Comparison of ENCODE assay signal across 24 mouse cellular contexts in the genomic region with DNA sequence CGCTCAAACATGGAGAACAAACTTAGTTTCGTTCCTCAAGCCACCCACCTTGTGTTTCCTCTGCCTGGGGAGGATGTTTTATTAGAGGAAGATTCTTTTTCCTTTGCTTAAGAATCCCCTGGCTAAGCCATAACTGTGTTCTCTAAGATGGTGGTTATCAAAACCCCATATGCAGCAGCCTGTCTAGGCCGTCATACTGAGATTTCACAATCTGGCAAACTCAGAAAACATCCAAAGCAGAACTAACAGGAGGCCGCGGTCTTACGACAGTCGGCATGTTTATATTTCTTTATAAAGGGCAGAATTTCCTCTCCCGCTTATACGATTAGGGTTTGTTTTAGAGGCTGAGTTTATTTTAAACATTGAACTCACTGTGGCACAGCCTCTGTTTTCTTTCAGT. TPM values are rescaled to one million over a fixed set of nuclear protein-coding genes. Genes with fewer than 3 reads are reported as not detected.
DNase-seq lines count a peak whose midpoint lies in the region; ATAC-seq and TF ChIP-seq lines count a peak whose summit lies in the region.
"Had no signal": no experiment of that assay in that cellular context is flagged by ENCODE, and none has a peak within 500 bp of the region (broad histone marks: within the 10 kb centered on the region; RNA-seq: fewer than 3 reads in every experiment).

No protein-coding gene starts in this region.

- 0 out of 2 replicates have a peak overlapping the region, but pooled peaks have one; percentile 0 for H3K4me2 ChIP-seq in intestine, embryonic 14.5 days (ENCODE audit: low read length)
- no peak overlapping the region for H3K4me2 ChIP-seq in intestine, postnatal 0 days (replicated peaks; ENCODE audit: low read depth)
- H3K4me2 ChIP-seq in lung, embryonic 15.5 days, result peak overlapping the region; percentile 30; the same call in 1 of the 2 replicates
- 0 out of 2 replicates have a peak overlapping the region, but pooled peaks have one; percentile 3 for H3K4me2 ChIP-seq in stomach, embryonic 14.5 days (replicated peaks; ENCODE audit: low read depth, low read length)
- H3K4me2 ChIP-seq: heart, embryonic 12.5 days; liver, embryonic 15.5 days; midbrain, embryonic 13.5 days; neural tube, embryonic 15.5 days had no signal

- H3K4me3 ChIP-seq in intestine, embryonic 14.5 days (ENCODE audit: low read depth, low read length), result no peak overlapping the region
- no peak overlapping the region for H3K4me3 ChIP-seq in intestine, postnatal 0 days (ENCODE audit: low read depth, low read length)
- H3K4me3 ChIP-seq in lung, embryonic 15.5 days, result no peak overlapping the region
- peak overlapping the region; percentile 19 for H3K4me3 ChIP-seq in bone marrow macrophage, adult 2 months (ENCODE audit: insufficient read depth, low read length)
- no peak overlapping the region for H3K4me3 ChIP-seq in stomach, embryonic 14.5 days (ENCODE audit: low read depth, low read length)
- H3K4me3 ChIP-seq: heart, embryonic 12.5 days; liver, embryonic 15.5 days; midbrain, embryonic 13.5 days; myocyte; neural tube, embryonic 15.5 days had no signal

- no peak overlapping the region for H3K9ac ChIP-seq in intestine, embryonic 14.5 days (ENCODE audit: low read length)
- no peak overlapping the region for H3K9ac ChIP-seq in intestine, postnatal 0 days (ENCODE audit: low read depth, low read length)
- no peak overlapping the region for H3K9ac ChIP-seq in lung, embryonic 15.5 days
- no peak overlapping the region for H3K9ac ChIP-seq in stomach, embryonic 14.5 days (replicated peaks; ENCODE audit: low read depth, low read length)
- H3K9ac ChIP-seq: heart, embryonic 12.5 days; liver, embryonic 15.5 days; midbrain, embryonic 13.5 days; neural tube, embryonic 15.5 days had no signal

- ATAC-seq in intestine, embryonic 14.5 days (replicated peaks; ENCODE audit: low FRiP score, low TSS enrichment, low read depth), result no peak
- ATAC-seq in intestine, postnatal 0 days, result no peak
- ATAC-seq in lung, embryonic 15.5 days (ENCODE audit: borderline replicate concordance, extremely low read depth, low FRiP score, low TSS enrichment), result peak; percentile 71; the same call in 1 of the 2 replicates
- ATAC-seq in stomach, embryonic 14.5 days (ENCODE audit: insufficient number of reproducible peaks, insufficient read depth, low FRiP score, low read depth), result no peak
- ATAC-seq: activated CD4-positive, CD25-positive, alpha-beta regulatory T cell, adult 4 months; hindbrain, postnatal 0 days; midbrain, embryonic 13.5 days; Patski had no signal

- peaks cover 18% of the 10 kb centered on the region for H3K4me1 ChIP-seq in intestine, embryonic 14.5 days (replicated peaks; ENCODE audit: control insufficient read depth, insufficient read depth, low read length)
- H3K4me1 ChIP-seq in intestine, postnatal 0 days (replicated peaks; ENCODE audit: control insufficient read depth, insufficient read depth, low read length), result 0 out of 2 replicates have a peak, but pooled peaks cover 5% of the 10 kb centered on the region
- peaks cover 25% of the 10 kb centered on the region for H3K4me1 ChIP-seq in lung, embryonic 15.5 days
- peaks cover 34% of the 10 kb centered on the region for H3K4me1 ChIP-seq in bone marrow macrophage, adult 2 months (ENCODE audit: control insufficient read depth, insufficient read depth, low read length)
- peaks cover 17% of the 10 kb centered on the region for H3K4me1 ChIP-seq in stomach, embryonic 14.5 days (ENCODE audit: control insufficient read depth, insufficient read depth, low read length)
- H3K4me1 ChIP-seq: heart, embryonic 12.5 days; liver, embryonic 15.5 days had no signal

- no peaks in the 10 kb centered on the region for H3K9me3 ChIP-seq in intestine, embryonic 14.5 days (ENCODE audit: control insufficient read depth, low read length)
- H3K9me3 ChIP-seq in intestine, postnatal 0 days (ENCODE audit: control insufficient read depth), result no peaks in the 10 kb centered on the region
- no peaks in the 10 kb centered on the region for H3K9me3 ChIP-seq in lung, embryonic 15.5 days
- no peaks in the 10 kb centered on the region for H3K9me3 ChIP-seq in stomach, embryonic 14.5 days (ENCODE audit: control insufficient read depth, low read depth, low read length)
- H3K9me3 ChIP-seq: liver, embryonic 15.5 days; midbrain, embryonic 13.5 days; neural tube, embryonic 15.5 days had no signal

- no peak overlapping the region; the same call in 1 of the 2 replicates for H3K27ac ChIP-seq in intestine, embryonic 14.5 days (ENCODE audit: low read depth)
- no peak overlapping the region for H3K27ac ChIP-seq in intestine, postnatal 0 days (ENCODE audit: low read depth, low read length)
- peak overlapping the region; percentile 76 for H3K27ac ChIP-seq in lung, embryonic 15.5 days
- peak overlapping the region; percentile 75 for H3K27ac ChIP-seq in bone marrow macrophage, adult 2 months (ENCODE audit: insufficient read depth, low read depth, low read length)
- H3K27ac ChIP-seq in stomach, embryonic 14.5 days (ENCODE audit: low read length), result peak overlapping the region; percentile 77
- H3K27ac ChIP-seq: hindbrain, postnatal 0 days; liver, embryonic 15.5 days; midbrain, embryonic 13.5 days; neural tube, embryonic 15.5 days had no signal

- no peaks in the 10 kb centered on the region for H3K27me3 ChIP-seq in intestine, embryonic 14.5 days (replicated peaks; ENCODE audit: control insufficient read depth, insufficient read depth, low read length)
- no peaks in the 10 kb centered on the region for H3K27me3 ChIP-seq in intestine, postnatal 0 days (replicated peaks; ENCODE audit: control insufficient read depth, insufficient read depth, low read length)
- no peaks in the 10 kb centered on the region for H3K27me3 ChIP-seq in lung, embryonic 15.5 days
- H3K27me3 ChIP-seq in stomach, embryonic 14.5 days (ENCODE audit: control insufficient read depth, insufficient read depth, low read length), result no peaks in the 10 kb centered on the region
- H3K27me3 ChIP-seq: heart, embryonic 12.5 days; liver, embryonic 15.5 days; midbrain, embryonic 13.5 days; neural tube, embryonic 15.5 days; Patski had no signal

- 34% methylated on average over 9 of the region's 9 CpGs for WGBS in intestine, embryonic 14.5 days
- 60% methylated on average over 9 of the region's 9 CpGs for WGBS in intestine, postnatal 0 days
- 37% methylated on average over 9 of the region's 9 CpGs for WGBS in lung, embryonic 15.5 days
- 39% methylated on average over 9 of the region's 9 CpGs for WGBS in stomach, embryonic 14.5 days

- no peak for TF ChIP-seq POLR2A in bone marrow macrophage, adult 2 months (IDR thresholded peaks at IDR 0.05; ENCODE audit: borderline replicate concordance, low read depth, low read length)

- no peaks in the 10 kb centered on the region for H3K36me3 ChIP-seq in intestine, embryonic 14.5 days (ENCODE audit: control insufficient read depth, insufficient read depth, low read length)
- no peaks in the 10 kb centered on the region for H3K36me3 ChIP-seq in intestine, postnatal 0 days (ENCODE audit: control insufficient read depth, insufficient read depth)
- H3K36me3 ChIP-seq in lung, embryonic 15.5 days, result no peaks in the 10 kb centered on the region
- H3K36me3 ChIP-seq in stomach, embryonic 14.5 days (ENCODE audit: control insufficient read depth, insufficient read depth, low read length), result no peaks in the 10 kb centered on the region
- H3K36me3 ChIP-seq: heart, embryonic 12.5 days; liver, embryonic 15.5 days; midbrain, embryonic 13.5 days; neural tube, embryonic 15.5 days had no signal

- intact Hi-C loops in left cerebral cortex, postnatal 4 days (cut with DNase I), result no loop called here

- no peak for TF ChIP-seq CTCF in intestine, postnatal 0 days (IDR thresholded peaks at IDR 0.05; ENCODE audit: low read depth)
- no peak for TF ChIP-seq CTCF in bone marrow macrophage, adult 2 months (IDR thresholded peaks at IDR 0.05; ENCODE audit: low read depth, low read length)

- DNase-seq in intestine, embryonic 14.5 days (ENCODE audit: low spot score), result no peak
- DNase-seq in lung, adult 18-20 months, result no peak
- DNase-seq in left cerebral cortex, postnatal 4 days, result no peak
- DNase-seq in testis, postnatal 14 days (ENCODE audit: low spot score), result no peak
- DNase-seq: adrenal gland, postnatal 25 days; B cell, adult 2 months; cerebellum, adult 9-10 months; gastrocnemius, postnatal 14 days; heart, postnatal 36 days; kidney, adult 9 months; kidney, postnatal 36 days; thymus, adult 18-20 months had no signal

RNA-seq across cellular contexts. Expression of gene Dgkh, which starts 31.5 kb away (rescaled TPM):
- polyA plus RNA-seq in intestine, embryonic 14.5 days (2014; fragmentation: Nextera tagmentation; extraction: Ambion mirVana), result 2.0 and 2.1 TPM in 2 replicates
- 0.94 and 0.99 TPM in 2 replicates for polyA plus RNA-seq in intestine, postnatal 0 days (2015; fragmentation: Nextera tagmentation; extraction: Ambion mirVana)
- 2.2 and 2.3 TPM in 2 replicates for polyA plus RNA-seq in lung, embryonic 15.5 days (2015; fragmentation: Nextera tagmentation; extraction: Ambion mirVana)
- polyA plus RNA-seq in bone marrow macrophage, adult 2 months (2012; ENCODE audit: insufficient read depth, insufficient read length, missing spikeins), result 6.6 and 6.8 TPM in 2 replicates
- polyA plus RNA-seq in stomach, embryonic 14.5 days (2014; fragmentation: Nextera tagmentation; extraction: Ambion mirVana), result 2.7 and 3.0 TPM in 2 replicates
- 10 to 100 TPM; 61.0 to 64.8 TPM for total RNA-seq in left cerebral cortex, postnatal 4 days (2021)

Comparison
In these comparisons a context has a peak if more than half of its experiments do, and no peak if none do; other contexts are left out.
1. H3K27ac ChIP-seq: peak in lung, embryonic 15.5 days (single experiment), bone marrow macrophage, adult 2 months (single experiment) and stomach, embryonic 14.5 days (single experiment); none in intestine, embryonic 14.5 days (single experiment) and intestine, postnatal 0 days (single experiment).